Mouse (Mus musculus) layer of hippocampus, adult 11-12 months (tissue): ENCODE measurements around the gene Hip1.
A peak's percentile ranks its signal among the peaks of the same experiment; 100 is the strongest.

Experiments
- DNase-seq: peaks from one replicate; pipeline ENCODE4 v3.0.0; 2022; ENCODE audit warnings: low spot score

Gene Hip1

GRCm38 (mm10) chr5:135544865-135545797 is at the start of gene Hip1:
Gene Hip1, minus strand, starts transcription at chr5:135545120.
- DNase-seq, result peak; percentile 100

GRCm38 (mm10) chr5:135589996-135590784 is 45.3 kb upstream of the Hip1 start:
- DNase-seq, result no peak

- no peak for DNase-seq
These were observed 42.8 kb upstream of the Hip1 start for GRCm38 (mm10) chr5:135587764-135588163.

- no peak for DNase-seq
These were observed 40.8 kb upstream of the Hip1 start for GRCm38 (mm10) chr5:135585691-135586090.

- no peak for DNase-seq
These were observed 37.4 kb upstream of the Hip1 start for GRCm38 (mm10) chr5:135582330-135582729.

- DNase-seq, result peak; percentile 31
These were observed 34.4 kb upstream of the Hip1 start for GRCm38 (mm10) chr5:135579331-135579751.

- DNase-seq, result no peak
These were observed 31.1 kb upstream of the Hip1 start for GRCm38 (mm10) chr5:135576055-135576454.

GRCm38 (mm10) chr5:135573006-135573405 is 28.1 kb upstream of the Hip1 start, which contains the start of gene Ccl24:
Gene Ccl24, minus strand, starts transcription at chr5:135573049.
- DNase-seq, result no peak

- DNase-seq, result no peak
These were observed 23.8 kb upstream of the Hip1 start for GRCm38 (mm10) chr5:135568698-135569097.

GRCm38 (mm10) chr5:135567556-135568265 is 22.8 kb upstream of the Hip1 start:
- no peak for DNase-seq

- DNase-seq, result no peak
These were observed 18.5 kb upstream of the Hip1 start, which contains the start of gene Ccl26 for GRCm38 (mm10) chr5:135563469-135563868. Gene Ccl26, minus strand, starts transcription at chr5:135563569.

GRCm38 (mm10) chr5:135557671-135558070 is 12.8 kb upstream of the Hip1 start:
- no peak for DNase-seq

- no peak for DNase-seq
These were observed 12.1 kb upstream of the Hip1 start for GRCm38 (mm10) chr5:135557051-135557450.

- DNase-seq, result no peak
These were observed 11.3 kb upstream of the Hip1 start for GRCm38 (mm10) chr5:135556259-135556658.

GRCm38 (mm10) chr5:135551591-135551990 is 6.7 kb upstream of the Hip1 start:
- no peak for DNase-seq

GRCm38 (mm10) chr5:135550910-135551309 is 6.0 kb upstream of the Hip1 start:
- DNase-seq, result peak; percentile 56

GRCm38 (mm10) chr5:135547990-135548389 is 3.1 kb upstream of the Hip1 start:
- DNase-seq, result no peak

GRCm38 (mm10) chr5:135544032-135544558 is 825 bp downstream of the Hip1 start:
- DNase-seq, result no peak

GRCm38 (mm10) chr5:135537794-135538214 is 7.1 kb downstream of the Hip1 start:
- DNase-seq, result no peak

- no peak for DNase-seq
These were observed 7.6 kb downstream of the Hip1 start for GRCm38 (mm10) chr5:135537326-135537725.

GRCm38 (mm10) chr5:135535867-135536266 is 9.1 kb downstream of the Hip1 start:
- no peak for DNase-seq

GRCm38 (mm10) chr5:135533431-135533830 is 11.5 kb downstream of the Hip1 start:
- DNase-seq, result no peak
